Mouse (Mus musculus) CH12.LX (cell line): ENCODE results near the gene Rasal1. TPM values are rescaled to one million over a fixed set of nuclear protein-coding genes. Genes with fewer than 3 reads are reported as not detected.

ENCODE experiments used
- DNase-seq: peaks from one replicate; pipeline ENCODE4 v3.0.0-alpha.2; 2013; ENCODE audit errors: extremely low read depth
- H3K27ac ChIP-seq: 2 replicates; pipeline ENCODE4 v1.5.1; 2012; ENCODE audit warnings: low read depth, mild to moderate bottlenecking, control low read depth, moderate library complexity; ENCODE audit not compliant: insufficient read depth
- H3K27me3 ChIP-seq: replicated peaks from 2 replicates; pipeline ENCODE3; 2012; ENCODE audit warnings: inconsistent platforms
- H3K36me3 ChIP-seq, 2 experiments: replicated peaks in 1 of 2; 2 replicates each; pipeline versions ENCODE3 to v1.6.1; 2012; ENCODE audit warnings: inconsistent platforms in 1 of 2, low read length in 1 of 2, mild to moderate bottlenecking in 1 of 2, mixed read lengths in 1 of 2, moderate library complexity in 1 of 2; ENCODE audit not compliant: control insufficient read depth in 1 of 2, insufficient read depth in 1 of 2
- H3K4me1 ChIP-seq, 2 experiments: 2 replicates each; pipeline ENCODE4 v1.6.1; 2012; ENCODE audit warnings: inconsistent platforms in 1 of 2, moderate library complexity in 1 of 2; ENCODE audit not compliant: insufficient read depth in 2 of 2, control insufficient read depth in 1 of 2
- H3K4me2 ChIP-seq: 2 replicates; pipeline ENCODE4 v1.6.1; 2012; ENCODE audit warnings: low read depth, mild to moderate bottlenecking, control low read depth; ENCODE audit not compliant: poor library complexity, insufficient read depth, severe bottlenecking
- H3K4me3 ChIP-seq, 3 experiments: fragments of 150-350 bp in 1 of 3; sonication (generic) in 1 of 3; replicated peaks in 1 of 3; 2 replicates each; pipeline versions ENCODE3 to v1.5.1; 2011 to 2012; ENCODE audit warnings: low read depth in 2 of 3, low read length in 2 of 3, mild to moderate bottlenecking in 2 of 3, moderate library complexity in 2 of 3, control low read depth in 1 of 3, improper control_type of control experiment in 1 of 3, inconsistent platforms in 1 of 3, mixed read lengths in 1 of 3; ENCODE audit not compliant: poor library complexity in 1 of 3
- H3K79me2 ChIP-seq: replicated peaks from 2 replicates; pipeline ENCODE4 v1.6.1; 2012; ENCODE audit warnings: mild to moderate bottlenecking, moderate library complexity; ENCODE audit not compliant: control insufficient read depth, poor library complexity, insufficient read depth, severe bottlenecking; ENCODE audit errors: extremely low read depth
- H3K9ac ChIP-seq: 2 replicates; pipeline ENCODE4 v1.6.1; 2012; ENCODE audit warnings: low read depth, mild to moderate bottlenecking, control low read depth, moderate library complexity; ENCODE audit not compliant: insufficient read depth
- H3K9me3 ChIP-seq: replicated peaks from 2 replicates; pipeline ENCODE3; 2012; ENCODE audit warnings: low read length, inconsistent platforms, mixed read lengths
- CHD1 ChIP-seq: IDR thresholded peaks from 2 replicates; pipeline ENCODE4 v1.6.1; 2012; ENCODE audit warnings: low read depth, low read length, improper control_type of control experiment, inconsistent platforms
- CTCF ChIP-seq, 2 experiments: IDR thresholded peaks in 1 of 2; conservative IDR thresholded peaks in 1 of 2; 2 replicates each; pipeline ENCODE4 v1.5.1; 2011 to 2012; ENCODE audit warnings: low read depth in 2 of 2, low read length in 2 of 2, improper control_type of control experiment in 1 of 2, inconsistent platforms in 1 of 2, mild to moderate bottlenecking in 1 of 2, moderate library complexity in 1 of 2
- ELF1 ChIP-seq: IDR thresholded peaks from 2 replicates; pipeline ENCODE4 v1.6.1; 2014; ENCODE audit warnings: low read depth, mild to moderate bottlenecking, inconsistent platforms, low read length, improper control_type of control experiment
- EP300 ChIP-seq: IDR thresholded peaks from 2 replicates; pipeline ENCODE4 v1.6.1; 2011; ENCODE audit warnings: low read length, improper control_type of control experiment
- ETS1 ChIP-seq: conservative IDR thresholded peaks from 2 replicates; pipeline ENCODE4 v1.6.1; 2012; ENCODE audit warnings: low read depth, mild to moderate bottlenecking, inconsistent platforms, low read length, improper control_type of control experiment, moderate library complexity
- HCFC1 ChIP-seq: IDR thresholded peaks from 2 replicates; pipeline ENCODE4 v1.6.1; 2012; ENCODE audit warnings: low read depth, mild to moderate bottlenecking, inconsistent platforms, low read length, improper control_type of control experiment
- IRF4 ChIP-seq: IDR thresholded peaks from 2 replicates; pipeline ENCODE4 v1.6.1; 2014; ENCODE audit warnings: low read depth, mild to moderate bottlenecking, inconsistent platforms, low read length, improper control_type of control experiment
- JUN ChIP-seq: IDR thresholded peaks from 2 replicates; pipeline ENCODE4 v1.6.1; 2011; ENCODE audit warnings: low read depth, mild to moderate bottlenecking, low read length, improper control_type of control experiment, moderate library complexity; ENCODE audit not compliant: insufficient read depth
- JUND ChIP-seq: conservative IDR thresholded peaks from 2 replicates; pipeline ENCODE4 v1.6.1; 2011; ENCODE audit warnings: low read depth, low read length, improper control_type of control experiment
- KAT2A ChIP-seq: IDR thresholded peaks from 2 replicates; pipeline ENCODE4 v1.6.1; 2012; ENCODE audit warnings: low read length, improper control_type of control experiment, inconsistent platforms; ENCODE audit not compliant: insufficient replicate concordance
- MAFK ChIP-seq: IDR thresholded peaks from 2 replicates; pipeline ENCODE4 v1.6.1; 2011; ENCODE audit warnings: low read length, improper control_type of control experiment; ENCODE audit not compliant: insufficient replicate concordance
- MAX ChIP-seq: IDR thresholded peaks from 2 replicates; pipeline ENCODE4 v1.6.1; 2011; ENCODE audit warnings: low read length, improper control_type of control experiment
- MAZ ChIP-seq: IDR thresholded peaks from 2 replicates; pipeline ENCODE4 v1.6.1; 2012; ENCODE audit warnings: low read depth, mild to moderate bottlenecking, inconsistent platforms, low read length, improper control_type of control experiment, moderate library complexity
- MXI1 ChIP-seq: IDR thresholded peaks from 2 replicates; pipeline ENCODE4 v1.6.1; 2011; ENCODE audit warnings: mild to moderate bottlenecking, low read depth, low read length, improper control_type of control experiment
- NELFE ChIP-seq: IDR thresholded peaks from 2 replicates; pipeline ENCODE4 v1.6.1; 2011; ENCODE audit warnings: low read depth, low read length, improper control_type of control experiment
- PAX5 ChIP-seq: IDR thresholded peaks from 2 replicates; pipeline ENCODE4 v1.6.1; 2012; ENCODE audit warnings: low read length, inconsistent platforms, mixed read lengths
- SIN3A ChIP-seq: IDR thresholded peaks from 2 replicates; pipeline ENCODE4 v1.6.1; 2012; ENCODE audit warnings: low read length, improper control_type of control experiment, inconsistent platforms
- SMC3 ChIP-seq: IDR thresholded peaks from 2 replicates; pipeline ENCODE4 v1.6.1; 2011; ENCODE audit warnings: low read depth, low read length, improper control_type of control experiment
- TCF12 ChIP-seq: IDR thresholded peaks from 2 replicates; pipeline ENCODE4 v1.6.1; 2014; ENCODE audit warnings: low read depth, mild to moderate bottlenecking, inconsistent platforms, low read length, improper control_type of control experiment
- UBTF ChIP-seq: IDR thresholded peaks from 2 replicates; pipeline ENCODE4 v1.6.1; 2012; ENCODE audit warnings: low read depth, mild to moderate bottlenecking, inconsistent platforms, low read length, improper control_type of control experiment, moderate library complexity
- USF2 ChIP-seq: conservative IDR thresholded peaks from 2 replicates; pipeline ENCODE4 v1.6.1; 2011; ENCODE audit warnings: low read depth, low read length, improper control_type of control experiment
- ZMIZ1 ChIP-seq: IDR thresholded peaks from 2 replicates; pipeline ENCODE4 v1.6.1; 2012; ENCODE audit warnings: low read depth, mild to moderate bottlenecking, inconsistent platforms, low read length, improper control_type of control experiment
- ZNF384 ChIP-seq: IDR thresholded peaks from 2 replicates; pipeline ENCODE4 v1.6.1; 2012; ENCODE audit warnings: low read depth, low read length, improper control_type of control experiment, inconsistent platforms
- dilution Hi-C: fragments of 300-500 bp; cut with MboI; formaldehyde crosslinking; loops from 2 replicates; pipeline ENCODE4 v1.14.3; 2020; ENCODE audit warnings: low sequenced_read_pairs; ENCODE audit not compliant: extremely low pct_unique_long_range_greater_than_20kb, extremely low pct_ligation_motif_present
- in situ Hi-C: fragments of 300-500 bp; cut with MboI; formaldehyde crosslinking; loops from 3 replicates; pipeline ENCODE4 v1.14.3; 2019; ENCODE audit warnings: low sequenced_read_pairs, low pct_ligation_motif_present, low pct_unique_long_range_greater_than_20kb, mixed read lengths
- polyA plus RNA-seq: library from polyadenylated mRNA; unstranded; fragments of >175 nt; gene quantifications from 2 replicates; pipeline ENCODE4 v1.2.1, GENCODE M21; 2012; ENCODE audit warnings: low read depth; ENCODE audit not compliant: insufficient read length
- total RNA-seq, 2 experiments: library from RNA; depleted of rRNA; stranded (reverse); fragments of 300-350 nt in 1 of 2; fragments of >200 nt in 1 of 2; gene quantifications; 2 replicates each; pipeline ENCODE4 v1.2.3; 2012 to 2014

Gene Rasal1
- total and polyA plus RNA-seq, 3 experiments: 11.7 to 21.4 (median 15.6) TPM

DNA sequence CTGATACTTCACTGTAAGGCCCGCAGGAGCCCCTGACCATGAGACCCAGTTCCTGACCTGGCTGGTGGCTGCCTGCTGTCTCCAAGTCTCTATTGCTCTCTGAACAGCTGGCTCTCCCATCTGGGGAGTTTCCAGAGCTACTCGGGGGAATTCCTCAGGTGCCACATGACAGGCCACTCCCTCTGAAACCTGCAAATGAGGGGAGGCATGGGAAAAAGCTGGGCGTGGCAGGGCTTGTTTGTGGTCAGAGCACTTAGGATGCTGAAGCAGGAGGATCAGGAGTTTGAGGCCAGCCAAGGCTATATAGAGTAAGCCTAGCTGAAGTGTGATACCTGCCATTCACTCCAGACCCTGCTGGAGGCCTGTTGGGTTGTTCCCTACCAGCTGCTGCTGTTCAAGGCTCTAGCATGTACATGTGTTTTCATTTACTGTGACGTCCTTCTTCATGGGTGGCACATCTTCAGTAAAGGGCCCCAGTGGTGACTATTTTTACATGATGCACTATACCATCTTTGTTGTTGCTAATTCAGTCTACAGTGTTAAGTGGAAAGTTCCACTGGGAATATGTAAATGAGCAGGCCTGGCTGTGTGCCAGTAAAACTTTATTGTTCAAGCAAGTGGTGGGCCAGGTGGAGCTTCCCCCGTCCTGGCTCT lies 26.3 kb upstream of the Rasal1 start (continued):
- TF ChIP-seq SMC3 (peak; percentile 7; the same call in 1 of the 2 replicates), ELF1 (0 out of 2 replicates have a peak, but pooled peaks have one; percentile 18), MAZ (peak; percentile 94), MAX (peak; percentile 89), MXI1 (peak; percentile 86), NELFE (peak; percentile 49), CHD1 (peak; percentile 80; the same call in 1 of the 2 replicates), IRF4 (peak; percentile 81), ZNF384 (no peak), SIN3A (peak; percentile 94), CTCF (conservative IDR thresholded peaks at IDR 0.05 in 1 of 2, IDR thresholded peaks at IDR 0.05 in 1 of 2; ENCODE audit: low read depth in 2 of 2, low read length in 2 of 2) (peak in 1 of 2 experiments; percentile 7; a peak in 1 of 4 replicates), UBTF (no peak), EP300 (peak; percentile 83), ZMIZ1 (peak; percentile 60; the same call in 1 of the 2 replicates)

DNA sequence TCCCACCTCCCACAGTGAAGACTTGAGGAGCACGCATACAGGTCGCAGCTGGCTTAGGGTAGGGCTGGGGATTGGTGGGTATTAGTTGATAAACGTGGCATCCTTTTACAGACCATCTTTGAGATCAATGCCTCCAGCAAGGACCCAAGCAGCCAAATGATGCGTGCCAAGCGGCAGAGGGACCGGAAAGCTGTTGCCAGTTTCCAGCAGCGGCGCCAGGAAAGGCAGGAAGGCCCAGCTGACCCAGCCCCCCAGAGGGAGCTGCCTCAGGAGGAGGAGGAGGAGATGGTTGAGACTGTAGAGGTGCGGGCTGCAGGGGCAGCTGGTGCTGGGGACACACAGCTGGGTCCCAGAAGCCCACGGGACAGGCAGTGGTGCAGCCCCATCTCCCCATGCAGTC lies 24.2 kb upstream of the Rasal1 start:
- H3K4me3 ChIP-seq: no peak overlapping the region
- H3K27me3 ChIP-seq: no peaks in the 10 kb centered on the region
- H3K27ac ChIP-seq: no peak overlapping the region
- no peak overlapping the region for H3K4me2 ChIP-seq
- no peak for DNase-seq
- in situ Hi-C loops: loop anchor here (5.0 to 25.0 kb wide), 3 partner anchors 33 to 487 kb away; no protein-coding TSS in a partner anchor
- dilution Hi-C loops: no loop called here
- peaks cover 39 to 97% of the 10 kb centered on the region in 2 experiments for H3K4me1 ChIP-seq
- H3K9me3 ChIP-seq: peaks cover 9% of the 10 kb centered on the region
- TF ChIP-seq USF2 (no peak), UBTF (no peak), PAX5 (no peak), EP300 (no peak), JUND (no peak), MAX (no peak), ETS1 (no peak), NELFE (no peak), ZMIZ1 (no peak), MAFK (no peak)
- H3K36me3 ChIP-seq: peaks cover 76 to 92% of the 10 kb centered on the region in 2 experiments
- no peak overlapping the region for H3K9ac ChIP-seq
- H3K79me2 ChIP-seq: no peaks in the 10 kb centered on the region

DNA sequence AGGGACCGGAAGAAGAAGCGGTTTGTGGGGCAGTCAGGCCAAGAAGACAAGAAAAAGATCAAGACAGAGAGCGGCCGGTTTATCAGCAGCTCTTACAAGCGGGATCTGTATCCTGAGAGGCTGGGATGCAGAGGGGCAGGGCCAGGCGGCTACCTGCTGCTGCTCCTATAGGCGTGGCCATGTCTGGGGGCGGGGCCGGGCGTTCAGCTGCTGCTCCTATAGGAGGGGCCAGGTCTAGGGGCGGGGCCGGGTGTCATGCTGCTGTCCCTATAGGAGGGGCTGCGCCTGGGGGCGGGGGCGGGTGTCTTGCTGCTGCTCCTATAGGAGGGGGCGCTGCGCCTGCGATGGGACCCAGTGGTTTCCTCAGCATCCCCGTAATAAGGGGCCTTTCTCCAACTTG lies 22.2 kb upstream of the Rasal1 start:
- DNase-seq: peak; percentile 63
- Histone ChIP-seq H3K36me3 (peaks cover 64 to 89% of the 10 kb centered on the region in 2 experiments), H3K4me3 (no peak overlapping the region), H3K9me3 (peaks cover 16% of the 10 kb centered on the region), H3K27me3 (no peaks in the 10 kb centered on the region), H3K4me1 (peaks cover 23 to 77% of the 10 kb centered on the region in 2 experiments), H3K4me2 (no peak overlapping the region), H3K27ac (no peak overlapping the region), H3K79me2 (no peaks in the 10 kb centered on the region), H3K9ac (no peak overlapping the region)
- TF ChIP-seq HCFC1 (no peak), JUN (no peak), KAT2A (no peak), UBTF (no peak), PAX5 (no peak), ZMIZ1 (no peak), TCF12 (no peak), ELF1 (no peak), SMC3 (no peak), MAZ (no peak), ZNF384 (no peak), JUND (no peak)
- dilution Hi-C loops: no loop called here
- in situ Hi-C loops: no loop called here
